Mouse (Mus musculus): ENCODE results near the gene Grin2d. TPM values are rescaled to one million over a fixed set of nuclear protein-coding genes. Genes with fewer than 3 reads are reported as not detected.
A peak's percentile ranks its signal among the peaks of the same experiment; 100 is the strongest.

Gene Grin2d
- total RNA-seq, 2 experiments from 2014 or later: 0.11 to 0.17 TPM

DNA sequence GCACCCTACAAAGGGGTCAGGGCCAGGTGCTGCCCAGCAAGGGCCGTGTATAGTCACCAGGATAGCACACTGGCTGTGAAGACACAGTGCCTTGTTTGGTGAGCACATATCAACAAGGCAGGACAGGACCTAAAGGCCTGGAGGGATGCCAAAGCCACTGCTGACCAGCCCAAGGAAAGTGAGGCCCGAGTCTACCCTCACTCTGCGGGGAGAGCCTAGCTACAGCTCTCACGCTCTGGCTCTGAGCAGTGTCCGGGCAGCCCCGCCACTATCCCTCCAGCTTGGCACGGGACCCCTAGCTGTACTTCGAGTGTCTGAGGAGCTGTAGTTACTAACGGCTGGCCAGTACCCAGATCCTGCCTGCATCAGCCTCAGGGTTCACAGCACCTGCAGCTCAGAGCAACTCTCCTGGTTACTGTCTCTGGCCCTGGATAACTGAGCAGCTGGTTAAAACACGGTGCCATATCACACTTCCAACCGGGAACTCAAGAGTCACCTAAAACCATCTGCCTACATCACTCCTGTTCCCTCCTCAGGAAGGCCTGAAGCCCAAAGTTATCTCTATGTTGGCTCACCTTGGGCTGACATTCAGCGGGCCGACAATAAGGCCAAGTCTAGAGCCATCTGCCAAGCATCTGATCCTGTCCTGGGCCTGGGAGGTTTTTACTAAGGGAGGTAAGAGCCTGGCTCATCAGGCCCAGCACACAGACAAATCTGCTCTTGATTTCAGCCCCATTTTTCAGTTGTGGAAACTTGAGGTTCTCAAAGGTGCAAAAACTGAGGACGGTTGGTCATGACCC lies 68.7 kb downstream of the Grin2d start:
- no peak for DNase-seq (ENCODE audit: low spot score)

DNA sequence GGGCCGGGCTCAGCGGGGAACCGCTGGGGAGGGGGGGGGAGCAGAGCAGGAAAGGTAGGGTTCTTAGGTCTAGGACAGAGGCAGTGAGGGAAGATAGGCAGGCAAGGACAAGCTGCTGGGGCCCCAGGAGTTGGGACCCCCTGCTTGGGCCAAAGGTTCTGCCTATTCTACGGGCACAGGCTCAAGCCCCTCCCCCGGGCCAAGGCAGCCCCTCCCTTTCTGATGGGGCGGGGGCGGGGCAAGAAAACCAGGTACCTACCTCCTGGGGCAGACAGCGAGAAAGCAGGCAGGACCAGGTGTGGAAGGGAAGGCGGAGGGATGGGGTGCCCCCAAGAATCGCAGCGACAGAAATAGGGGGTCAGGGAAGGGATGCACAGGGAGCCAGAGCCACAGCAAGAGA lies 69.7 kb downstream of the Grin2d start:
- no peak for DNase-seq (ENCODE audit: low spot score)

GRCm38 (mm10) chr7:45805941-45806340 lies 72.2 kb downstream of the Grin2d start:
- DNase-seq (ENCODE audit: low spot score): no peak

DNA sequence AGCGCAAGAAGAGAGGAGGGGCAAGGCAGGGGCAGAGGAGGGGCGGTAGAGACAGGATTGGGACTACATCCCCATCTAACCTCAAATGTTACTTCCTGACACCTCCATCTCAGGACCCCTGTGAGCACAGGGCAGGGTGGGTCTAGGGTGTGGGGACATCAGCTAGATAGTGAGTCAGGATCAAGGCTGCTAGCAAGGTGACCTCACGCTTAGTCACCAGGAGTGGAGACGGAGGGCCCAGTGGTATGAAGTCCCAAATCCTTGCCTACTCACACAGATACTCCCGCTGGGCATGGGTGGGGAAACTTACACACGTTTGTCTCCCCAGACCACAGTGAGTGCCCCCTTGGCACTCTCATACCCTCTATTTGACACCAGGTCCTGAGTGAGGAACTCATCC lies 75.6 kb downstream of the Grin2d start:
- DNase-seq (ENCODE audit: low spot score): no peak

DNA sequence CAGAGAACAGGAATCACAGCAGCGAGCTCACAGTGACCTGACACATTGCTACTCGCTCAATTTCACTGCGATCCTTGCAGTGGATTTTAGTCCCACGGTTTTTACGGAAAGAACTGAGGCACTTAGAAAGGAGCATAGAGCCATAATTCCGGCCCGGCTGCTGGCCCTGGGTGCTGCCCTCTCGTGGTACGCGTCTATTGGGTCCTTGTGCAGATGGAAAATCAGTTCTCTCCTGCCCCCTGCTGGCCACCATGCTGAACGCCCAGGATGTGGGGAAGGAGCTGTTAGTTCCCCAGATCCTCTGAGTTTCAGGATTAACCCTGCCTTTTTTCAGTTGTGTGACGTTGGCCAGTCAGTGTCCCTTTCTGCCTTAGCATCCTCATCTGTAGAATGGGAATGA lies 76.8 kb downstream of the Grin2d start:
- peak; percentile 91 for DNase-seq (ENCODE audit: low spot score)

GRCm38 (mm10) chr7:45800546-45801204 lies 77.5 kb downstream of the Grin2d start:
- DNase-seq (ENCODE audit: low spot score): no peak

GRCm38 (mm10) chr7:45800001-45800400 lies 78.2 kb downstream of the Grin2d start:
- DNase-seq (ENCODE audit: low spot score): no peak

GRCm38 (mm10) chr7:45798931-45799330 lies 79.2 kb downstream of the Grin2d start:
- no peak for DNase-seq (ENCODE audit: low spot score)

- no peak for DNase-seq (ENCODE audit: low spot score)
Observed at GRCm38 (mm10) chr7:45798511-45798836, 79.7 kb downstream of the Grin2d start.

GRCm38 (mm10) chr7:45797661-45798510 lies 80.3 kb downstream of the Grin2d start:
- DNase-seq (ENCODE audit: low spot score): no peak

GRCm38 (mm10) chr7:45796950-45797349 lies 81.2 kb downstream of the Grin2d start:
- no peak for DNase-seq (ENCODE audit: low spot score)

- DNase-seq (ENCODE audit: low spot score): no peak
Observed at GRCm38 (mm10) chr7:45794971-45795370, 83.2 kb downstream of the Grin2d start.

DNA sequence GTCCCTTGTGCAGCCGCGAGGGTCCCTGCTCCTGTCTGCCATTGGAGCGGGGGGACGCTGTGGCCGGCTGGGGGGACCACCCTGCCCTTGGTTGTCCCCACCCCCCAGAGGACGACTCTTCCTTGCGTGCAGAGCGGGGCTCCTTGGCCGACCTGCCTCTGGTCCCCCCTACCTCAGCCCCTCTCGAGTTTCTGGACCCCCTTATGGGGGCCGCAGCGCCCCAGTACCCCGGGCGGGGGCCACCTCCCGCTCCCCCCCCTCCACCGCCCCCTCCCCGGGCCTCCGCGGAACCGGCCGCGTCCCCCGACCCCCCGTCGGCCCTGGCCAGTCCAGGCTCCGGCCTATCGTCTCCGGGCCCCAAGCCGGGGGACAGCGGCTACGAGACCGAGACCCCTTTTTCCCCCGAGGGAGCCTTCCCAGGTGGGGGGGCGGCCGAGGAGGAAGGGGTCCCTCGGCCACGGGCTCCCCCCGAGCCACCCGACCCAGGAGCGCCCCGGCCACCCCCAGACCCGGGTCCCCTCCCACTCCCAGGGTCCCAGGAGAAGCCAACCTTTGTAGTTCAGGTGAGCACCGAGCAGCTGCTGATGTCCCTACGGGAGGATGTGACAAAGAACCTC lies 84.1 kb downstream of the Grin2d start:
- DNase-seq (ENCODE audit: low spot score): no peak

- DNase-seq (ENCODE audit: low spot score): no peak
Observed at GRCm38 (mm10) chr7:45793240-45793639, 84.9 kb downstream of the Grin2d start.

- DNase-seq (ENCODE audit: low spot score): no peak
Observed at GRCm38 (mm10) chr7:45791756-45792490, 86.3 kb downstream of the Grin2d start.

DNA sequence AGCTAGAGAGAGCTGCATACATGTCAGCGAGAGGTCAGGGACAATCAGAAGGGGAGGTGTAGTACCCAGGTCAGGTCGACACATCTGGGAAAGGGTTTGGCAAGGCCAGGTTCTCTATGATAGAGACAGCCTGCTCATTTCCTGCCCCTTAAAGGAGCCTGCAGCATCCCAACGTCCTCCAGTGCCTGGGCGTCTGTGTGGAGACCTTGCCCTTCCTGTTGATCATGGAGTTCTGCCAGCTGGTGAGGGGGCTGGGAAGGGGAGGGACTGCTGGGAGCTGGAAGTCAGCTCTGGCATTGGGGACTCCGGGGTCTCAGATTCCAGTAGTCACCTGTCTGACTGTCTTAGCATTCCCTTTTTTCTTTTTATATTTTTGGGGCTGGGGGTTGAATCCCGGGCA lies 87.5 kb downstream of the Grin2d start:
- DNase-seq (ENCODE audit: low spot score): no peak

- no peak for DNase-seq (ENCODE audit: low spot score)
Observed at GRCm38 (mm10) chr7:45787642-45788041, 90.5 kb downstream of the Grin2d start.

GRCm38 (mm10) chr7:45786661-45787413 lies 91.3 kb downstream of the Grin2d start:
- no peak for DNase-seq (ENCODE audit: low spot score)

DNA sequence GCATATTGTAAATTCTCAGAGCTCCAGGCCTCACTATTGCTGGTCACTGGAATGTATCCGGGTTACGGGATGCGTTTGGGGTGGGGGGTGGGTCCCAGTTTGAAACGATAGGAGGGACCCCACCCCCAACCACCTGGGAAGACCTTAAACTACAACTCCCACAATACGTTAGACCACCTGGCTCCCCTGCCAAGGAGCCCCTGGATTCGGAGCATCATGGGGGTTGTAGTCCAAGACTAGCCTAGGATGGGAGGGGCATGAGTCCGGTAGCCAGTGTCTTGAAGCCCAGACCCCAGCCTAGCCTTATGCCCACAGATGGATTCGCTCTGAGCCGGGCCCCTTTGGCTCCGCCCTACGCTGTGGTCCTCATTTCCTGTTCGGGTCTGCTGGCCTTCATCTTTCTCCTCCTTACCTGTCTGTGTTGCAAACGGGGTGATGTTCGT lies 92.0 kb downstream of the Grin2d start:
- DNase-seq (ENCODE audit: low spot score): no peak

Measured in gastrocnemius, adult 18-20 months (tissue).